Mouse (Mus musculus): ENCODE data around the gene Rbak. TPM values are rescaled to one million over a fixed set of nuclear protein-coding genes. Genes with fewer than 3 reads are reported as not detected.
"Not testable (repeated sequence)": the region's sequence is repeated elsewhere in the genome, so short reads cannot be mapped to it uniquely, and the experiment has no call there.

Gene Rbak
- polyA plus RNA-seq (2015; fragmentation: Nextera tagmentation; extraction: Ambion mirVana) = 10.5 and 11.1 TPM in 2 replicates

- H3K4me2 ChIP-seq = peak within 1 kb of the TSS; percentile 82
- no peaks in the 10 kb centered on the region for H3K9me3 ChIP-seq
- H3K9ac ChIP-seq = peak within 1 kb of the TSS; percentile 65
- under 1% methylated on average over 58 of the region's 58 CpGs for WGBS
- no peaks in the 10 kb centered on the region for H3K27me3 ChIP-seq (replicated peaks)
- H3K4me1 ChIP-seq = peaks cover 10% of the 10 kb centered on the region
- peaks cover 29% of the 10 kb centered on the region for H3K36me3 ChIP-seq
- ATAC-seq (ENCODE audit: insufficient read depth, low FRiP score, low read depth) = peak; percentile 95
- H3K27ac ChIP-seq = peak within 1 kb of the TSS; percentile 83
- H3K4me3 ChIP-seq (replicated peaks) = peak within 1 kb of the TSS; percentile 85
Measured at GRCm38 (mm10) chr5:143180255-143181076, at the start of gene Rbak, which contains the start of gene Spdye4b. Gene Rbak, minus strand, starts transcription at chr5:143180775. Gene Spdye4b, plus strand, starts transcription at chr5:143181017.

DNA sequence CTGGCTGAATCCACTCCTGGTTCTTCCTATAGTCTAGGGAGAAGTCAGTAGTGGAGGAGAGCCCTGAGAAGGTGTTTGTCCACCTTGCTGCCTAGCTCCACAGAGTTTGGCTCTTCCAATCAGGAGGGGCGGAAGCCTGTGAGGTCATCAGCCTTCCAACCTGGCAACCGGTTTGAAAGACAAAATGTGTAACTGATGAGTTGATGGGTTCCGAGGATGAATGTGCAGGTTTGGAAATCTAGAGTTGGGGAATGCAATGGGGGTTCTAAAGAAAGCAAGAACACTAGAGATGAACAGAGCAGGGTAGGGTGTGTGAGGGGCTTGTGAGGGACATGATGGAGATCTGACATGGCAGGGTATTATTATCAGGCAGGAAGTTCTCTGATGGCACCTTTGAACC, 46.2 kb upstream of the Rbak start, which contains the start of gene Spdye4a:
Spdye4a (minus strand) TSS at position 101 of the 400 bp plus-strand sequence.
- no peak within 1 kb of the TSS for H3K4me2 ChIP-seq
- H3K4me1 ChIP-seq = no peaks in the 10 kb centered on the region
- no peaks in the 10 kb centered on the region for H3K9me3 ChIP-seq
- H3K9ac ChIP-seq = no peak within 1 kb of the TSS
- H3K36me3 ChIP-seq = no peaks in the 10 kb centered on the region
- no peak within 1 kb of the TSS for H3K4me3 ChIP-seq (replicated peaks)
- H3K27me3 ChIP-seq (replicated peaks) = no peaks in the 10 kb centered on the region; the same call in 1 of the 2 replicates
- no peak for ATAC-seq (ENCODE audit: insufficient read depth, low FRiP score, low read depth)
- H3K27ac ChIP-seq = no peak within 1 kb of the TSS
- 81% methylated on average over 3 of the region's 3 CpGs for WGBS

DNA sequence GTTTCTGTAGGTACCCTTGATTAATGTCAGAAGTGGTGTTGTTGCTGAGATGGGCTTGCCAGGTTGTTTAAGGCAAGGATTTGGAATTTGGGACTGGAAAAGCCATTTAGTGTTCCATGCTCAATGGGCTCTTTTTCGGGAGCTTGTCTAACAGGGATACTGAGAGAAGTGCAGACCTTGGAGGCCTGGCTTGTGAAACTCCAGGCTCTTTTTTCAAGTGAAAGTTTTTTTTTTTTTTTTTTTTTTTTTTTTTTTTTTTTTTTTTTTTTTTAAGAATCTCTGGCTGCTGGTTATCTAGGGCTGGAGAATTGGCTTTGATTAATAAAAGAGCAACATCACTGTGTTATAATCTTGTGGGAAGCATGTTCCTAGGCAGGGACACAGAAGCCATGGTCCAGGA, 41.7 kb upstream of the Rbak start:
- no peak for ATAC-seq (ENCODE audit: insufficient read depth, low FRiP score, low read depth)
- Histone ChIP-seq H3K27ac (no peak overlapping the region), H3K27me3 (replicated peaks) (no peaks in the 10 kb centered on the region; the same call in 1 of the 2 replicates), H3K4me3 (replicated peaks) (no peak overlapping the region), H3K36me3 (no peaks in the 10 kb centered on the region), H3K4me2 (no peak overlapping the region), H3K4me1 (no peaks in the 10 kb centered on the region), H3K9me3 (no peaks in the 10 kb centered on the region), H3K9ac (no peak overlapping the region)
- WGBS = 76% methylated on average over 1 of the region's 1 CpGs

DNA sequence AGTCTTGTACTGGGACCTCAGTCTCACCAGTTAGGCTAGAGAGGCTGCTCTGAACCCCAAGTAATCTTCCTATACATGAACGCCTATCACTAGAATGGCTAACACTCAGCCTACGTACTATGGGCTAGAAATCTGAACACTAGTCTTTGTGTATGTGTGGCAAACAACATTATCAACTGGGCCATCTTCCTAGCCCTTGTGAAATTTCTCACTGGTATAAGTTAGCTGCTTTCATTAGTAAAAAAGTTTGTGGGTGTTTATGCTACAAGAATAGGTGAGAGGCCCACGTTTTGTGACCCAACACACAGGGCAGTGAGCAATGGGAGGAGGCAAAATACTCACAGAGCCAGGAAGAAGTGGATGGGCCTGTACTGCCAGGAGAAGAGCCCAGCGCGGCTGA, 40.4 kb upstream of the Rbak start:
- no peaks in the 10 kb centered on the region for H3K27me3 ChIP-seq (replicated peaks)
- no peak overlapping the region for H3K4me3 ChIP-seq (replicated peaks)
- no peak for ATAC-seq (ENCODE audit: insufficient read depth, low FRiP score, low read depth)
- no peaks in the 10 kb centered on the region for H3K4me1 ChIP-seq
- H3K9ac ChIP-seq = no peak overlapping the region
- no peaks in the 10 kb centered on the region for H3K9me3 ChIP-seq
- no peak overlapping the region for H3K27ac ChIP-seq
- H3K36me3 ChIP-seq = no peaks in the 10 kb centered on the region
- whole genome bisulfite sequencing = 68% methylated on average over 5 of the region's 5 CpGs
- H3K4me2 ChIP-seq = no peak overlapping the region

DNA sequence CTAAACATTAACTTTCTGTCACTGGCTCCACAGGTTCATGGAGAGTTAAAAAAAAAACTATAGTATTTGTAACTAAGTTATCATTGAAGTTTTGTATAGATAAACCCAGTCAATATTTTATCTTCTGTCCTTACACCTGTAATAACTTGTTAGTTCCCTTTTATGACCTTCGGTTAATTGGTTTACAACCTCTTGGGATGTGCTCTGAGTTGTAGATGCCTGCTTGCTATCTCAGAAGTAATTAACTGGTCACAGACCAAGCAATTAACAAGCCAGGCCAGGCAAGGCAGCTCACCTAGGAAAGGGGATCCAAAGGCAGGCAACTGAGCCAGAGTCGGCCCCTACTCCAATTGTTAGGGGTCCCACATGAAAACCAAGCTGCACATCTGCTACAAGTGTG, 33.3 kb upstream of the Rbak start:
- ATAC-seq (ENCODE audit: insufficient read depth, low FRiP score, low read depth) = no peak
- H3K36me3 ChIP-seq = no peaks in the 10 kb centered on the region

DNA sequence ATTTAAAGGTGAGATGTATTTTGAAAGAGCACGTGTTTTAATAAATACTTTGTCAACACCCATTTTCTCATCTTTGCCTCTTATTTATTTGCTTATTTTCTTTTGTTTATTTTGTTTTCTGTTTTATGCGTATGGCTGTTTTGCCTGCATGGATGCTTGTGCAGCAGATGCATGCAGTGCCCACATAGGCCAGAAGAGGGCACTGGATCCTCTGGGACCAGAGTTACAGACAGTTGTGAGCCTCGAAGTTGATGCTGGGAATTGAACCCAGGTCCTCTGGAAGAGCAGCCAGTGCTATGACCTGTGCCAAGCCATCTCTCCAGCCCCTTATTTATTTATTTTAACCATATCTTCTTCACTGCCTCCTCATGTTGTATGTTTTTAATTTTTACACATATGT, 24.4 kb upstream of the Rbak start:
- no peak overlapping the region for H3K4me3 ChIP-seq (replicated peaks)
- no peak for ATAC-seq (ENCODE audit: insufficient read depth, low FRiP score, low read depth)
- no peaks in the 10 kb centered on the region for H3K9me3 ChIP-seq
- H3K27me3 ChIP-seq (replicated peaks) = no peaks in the 10 kb centered on the region
- H3K4me2 ChIP-seq = no peak overlapping the region
- no peak overlapping the region for H3K9ac ChIP-seq
- no peak overlapping the region for H3K27ac ChIP-seq
- H3K36me3 ChIP-seq = no peaks in the 10 kb centered on the region
- H3K4me1 ChIP-seq = no peaks in the 10 kb centered on the region
- 74% methylated on average over 3 of the region's 3 CpGs for WGBS

More for the DNA sequence above, 33.3 kb upstream of the Rbak start:
- WGBS = 58% methylated on average over 2 of the region's 2 CpGs
- H3K4me1 ChIP-seq = no peaks in the 10 kb centered on the region
- H3K4me3 ChIP-seq (replicated peaks) = no peak overlapping the region
- no peak overlapping the region for H3K9ac ChIP-seq
- H3K27me3 ChIP-seq (replicated peaks) = no peaks in the 10 kb centered on the region
- no peak overlapping the region for H3K4me2 ChIP-seq
- no peak overlapping the region for H3K27ac ChIP-seq
- H3K9me3 ChIP-seq = no peaks in the 10 kb centered on the region

DNA sequence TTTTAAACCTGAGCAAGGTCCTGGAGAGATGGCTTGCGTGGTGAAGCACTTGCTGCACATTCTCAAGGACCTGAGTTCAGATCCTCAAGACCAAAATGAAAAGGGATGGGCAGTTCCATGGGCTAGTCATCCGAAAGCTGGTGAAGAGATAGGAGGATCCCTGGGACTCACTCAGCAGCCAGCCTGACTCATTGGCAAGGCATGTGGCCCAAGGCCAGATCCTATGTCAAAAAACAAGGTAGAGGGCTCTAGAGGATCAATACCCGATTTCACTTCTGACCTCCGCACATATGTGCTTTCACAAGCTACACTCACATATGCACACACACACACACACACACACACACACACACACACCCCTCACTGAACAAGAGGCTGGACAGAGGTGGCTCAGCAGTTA, 15.9 kb upstream of the Rbak start:
- no peak for ATAC-seq (ENCODE audit: insufficient read depth, low FRiP score, low read depth)
- H3K4me1 ChIP-seq = no peaks in the 10 kb centered on the region
- H3K36me3 ChIP-seq = no peaks in the 10 kb centered on the region
- H3K27me3 ChIP-seq (replicated peaks) = no peaks in the 10 kb centered on the region
- H3K4me2 ChIP-seq = no peak overlapping the region
- WGBS = 79% methylated on average over 4 of the region's 4 CpGs
- H3K9me3 ChIP-seq = no peaks in the 10 kb centered on the region
- H3K27ac ChIP-seq = no peak overlapping the region
- H3K9ac ChIP-seq = no peak overlapping the region
- H3K4me3 ChIP-seq (replicated peaks) = no peak overlapping the region

DNA sequence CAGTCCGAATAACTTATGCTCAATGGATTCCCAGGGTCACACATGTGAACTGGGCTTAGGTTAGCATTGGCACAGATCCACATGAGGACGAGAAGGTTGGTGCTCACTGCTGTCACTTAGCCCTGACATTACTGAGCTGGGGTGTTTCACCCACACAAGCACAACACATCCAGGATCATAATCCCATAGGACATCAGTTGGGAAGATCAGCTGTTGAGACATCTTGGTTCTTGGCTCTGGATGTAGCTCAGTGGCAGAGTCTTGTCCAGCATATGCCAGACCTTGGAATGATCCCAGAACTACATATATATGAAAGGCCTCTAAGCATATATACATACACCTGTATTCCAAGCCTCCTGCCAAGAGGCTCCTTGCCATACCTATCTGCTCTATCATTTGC, 14.6 kb upstream of the Rbak start:
- 55% methylated on average over 2 of the region's 2 CpGs for WGBS
- Histone ChIP-seq H3K27ac (no peak overlapping the region), H3K9ac (no peak overlapping the region), H3K4me3 (replicated peaks) (no peak overlapping the region), H3K4me1 (no peaks in the 10 kb centered on the region), H3K27me3 (replicated peaks) (no peaks in the 10 kb centered on the region), H3K36me3 (no peaks in the 10 kb centered on the region), H3K9me3 (no peaks in the 10 kb centered on the region), H3K4me2 (no peak overlapping the region)
- ATAC-seq (ENCODE audit: insufficient read depth, low FRiP score, low read depth) = no peak

- H3K27ac ChIP-seq; H3K36me3 ChIP-seq; H3K4me1 ChIP-seq; H3K9me3 ChIP-seq; H3K4me3 ChIP-seq (replicated peaks); ATAC-seq (ENCODE audit: insufficient read depth, low FRiP score, low read depth); H3K27me3 ChIP-seq (replicated peaks); H3K9ac ChIP-seq; H3K4me2 ChIP-seq: not testable (repeated sequence)
- WGBS = 56% methylated on average over 8 of the region's 8 CpGs
Measured at GRCm38 (mm10) chr5:143194747-143195146, 14.2 kb upstream of the Rbak start.

- H3K36me3 ChIP-seq = no peaks in the 10 kb centered on the region
- no peak overlapping the region for H3K4me2 ChIP-seq
- no peak overlapping the region for H3K9ac ChIP-seq
- no peaks in the 10 kb centered on the region for H3K4me1 ChIP-seq
- WGBS = 85% methylated on average over 8 of the region's 8 CpGs
- ATAC-seq (ENCODE audit: insufficient read depth, low FRiP score, low read depth) = no peak
- H3K9me3 ChIP-seq = no peaks in the 10 kb centered on the region
- no peaks in the 10 kb centered on the region for H3K27me3 ChIP-seq (replicated peaks)
- H3K27ac ChIP-seq = no peak overlapping the region
- no peak overlapping the region for H3K4me3 ChIP-seq (replicated peaks)
Measured at GRCm38 (mm10) chr5:143192806-143193205, 12.2 kb upstream of the Rbak start.

DNA sequence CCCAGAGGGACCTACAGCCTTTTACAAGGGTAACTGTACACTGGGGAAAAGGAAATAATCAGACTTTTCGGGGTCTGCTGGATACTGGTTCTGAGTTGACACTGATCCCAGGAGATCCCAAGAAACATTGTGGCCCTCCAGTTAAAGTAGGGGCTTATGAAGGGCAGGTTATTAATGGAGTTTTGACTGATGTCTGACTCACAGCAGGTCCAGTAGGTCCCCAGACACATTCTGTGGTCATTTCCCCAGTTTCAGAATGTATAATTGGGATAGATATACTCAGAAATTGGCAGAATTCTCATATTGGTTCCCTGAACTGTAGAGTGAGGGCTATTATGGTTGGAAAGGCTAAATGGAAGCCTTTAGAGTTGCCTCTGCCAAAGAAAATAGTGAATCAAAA, 7.4 kb upstream of the Rbak start:
- H3K4me3 ChIP-seq (replicated peaks); H3K4me2 ChIP-seq; H3K27ac ChIP-seq; H3K9me3 ChIP-seq; H3K9ac ChIP-seq; H3K36me3 ChIP-seq; H3K4me1 ChIP-seq; H3K27me3 ChIP-seq (replicated peaks); ATAC-seq (ENCODE audit: insufficient read depth, low FRiP score, low read depth): not testable (repeated sequence)
- WGBS = 56% methylated on average over 1 of the region's 1 CpGs

GRCm38 (mm10) chr5:143179179-143179578, 1.4 kb downstream of the Rbak start:
- peak overlapping the region; percentile 82 for H3K4me2 ChIP-seq
- H3K36me3 ChIP-seq = peaks cover 42% of the 10 kb centered on the region
- H3K9me3 ChIP-seq = no peaks in the 10 kb centered on the region
- no peak overlapping the region for H3K27ac ChIP-seq
- 31% methylated on average over 6 of the region's 6 CpGs for WGBS
- no peaks in the 10 kb centered on the region for H3K27me3 ChIP-seq (replicated peaks)
- H3K4me3 ChIP-seq (replicated peaks) = peak overlapping the region; percentile 85; the same call in 1 of the 2 replicates
- ATAC-seq (ENCODE audit: insufficient read depth, low FRiP score, low read depth) = no peak
- H3K4me1 ChIP-seq = peaks cover 10% of the 10 kb centered on the region
- H3K9ac ChIP-seq = no peak overlapping the region

Data from stomach, embryonic 15.5 days (tissue).